Mouse (Mus musculus) intestine, embryonic 16.5 days (tissue): Measurements from ENCODE around the gene Klk8. TPM values are rescaled to one million over a fixed set of nuclear protein-coding genes. Genes with fewer than 3 reads are reported as not detected.
A peak's percentile ranks its signal among the peaks of the same experiment; 100 is the strongest.

Source experiments
- ATAC-seq: fragments of 200-750 bp; cut with Nextera tagmentation; 2 replicates; pipeline ENCODE4 v1.8.0; 2017; ENCODE audit warnings: moderate TSS enrichment, moderate library complexity
- H3K27ac ChIP-seq: fragments of 300-500 bp; sonication (generic); 2 replicates; pipeline ENCODE4 v1.5.1; 2014; ENCODE audit warnings: mild to moderate bottlenecking, low read length
- H3K27me3 ChIP-seq: fragments of 300-500 bp; sonication (generic); replicated peaks from 2 replicates; pipeline ENCODE4 v1.6.1; 2014; ENCODE audit warnings: low read length, control low read depth, mixed read lengths; ENCODE audit not compliant: control insufficient read depth, insufficient read depth
- H3K36me3 ChIP-seq: fragments of 300-500 bp; sonication (generic); 2 replicates; pipeline ENCODE4 v1.6.1; 2014; ENCODE audit warnings: low read length, control low read depth; ENCODE audit not compliant: control insufficient read depth, insufficient read depth
- H3K4me1 ChIP-seq: fragments of 300-500 bp; sonication (generic); 2 replicates; pipeline ENCODE4 v1.6.1; 2014; ENCODE audit warnings: low read length, control low read depth, mixed read lengths; ENCODE audit not compliant: control insufficient read depth, insufficient read depth
- H3K4me2 ChIP-seq: fragments of 300-500 bp; sonication (generic); 2 replicates; pipeline ENCODE4 v1.6.1; 2014; ENCODE audit warnings: low read depth, low read length, control low read depth
- H3K4me3 ChIP-seq: fragments of 300-500 bp; sonication (generic); 2 replicates; pipeline ENCODE4 v1.5.1; 2014; ENCODE audit warnings: mild to moderate bottlenecking, low read length
- H3K9ac ChIP-seq: fragments of 300-500 bp; sonication (generic); 2 replicates; pipeline ENCODE4 v1.6.1; 2014; ENCODE audit warnings: low read depth, low read length
- H3K9me3 ChIP-seq: fragments of 300-500 bp; sonication (generic); 2 replicates; pipeline ENCODE4 v1.6.1; 2016; ENCODE audit warnings: low read length, control low read depth; ENCODE audit not compliant: control insufficient read depth
- WGBS: fragments of 180-500 bp; shearing (Covaris S2); extraction: QIAGEN DNeasy Blood & Tissue Kit; methylation state at CpG from one replicate; pipeline ENCODE4 v1.1.7; 2014; 5-methylcytosine and 5-hydroxymethylcytosine counted together
- polyA plus RNA-seq: library from polyadenylated mRNA; unstranded; fragments of >200 nt; fragmentation: Nextera tagmentation; extraction: Ambion mirVana; gene quantifications from 2 replicates; pipeline ENCODE4 v1.2.1, GENCODE M21; 2015

Klk8 gene
- polyA plus RNA-seq, 1 experiment from 2014 or later, result 12.9 TPM

DNA sequence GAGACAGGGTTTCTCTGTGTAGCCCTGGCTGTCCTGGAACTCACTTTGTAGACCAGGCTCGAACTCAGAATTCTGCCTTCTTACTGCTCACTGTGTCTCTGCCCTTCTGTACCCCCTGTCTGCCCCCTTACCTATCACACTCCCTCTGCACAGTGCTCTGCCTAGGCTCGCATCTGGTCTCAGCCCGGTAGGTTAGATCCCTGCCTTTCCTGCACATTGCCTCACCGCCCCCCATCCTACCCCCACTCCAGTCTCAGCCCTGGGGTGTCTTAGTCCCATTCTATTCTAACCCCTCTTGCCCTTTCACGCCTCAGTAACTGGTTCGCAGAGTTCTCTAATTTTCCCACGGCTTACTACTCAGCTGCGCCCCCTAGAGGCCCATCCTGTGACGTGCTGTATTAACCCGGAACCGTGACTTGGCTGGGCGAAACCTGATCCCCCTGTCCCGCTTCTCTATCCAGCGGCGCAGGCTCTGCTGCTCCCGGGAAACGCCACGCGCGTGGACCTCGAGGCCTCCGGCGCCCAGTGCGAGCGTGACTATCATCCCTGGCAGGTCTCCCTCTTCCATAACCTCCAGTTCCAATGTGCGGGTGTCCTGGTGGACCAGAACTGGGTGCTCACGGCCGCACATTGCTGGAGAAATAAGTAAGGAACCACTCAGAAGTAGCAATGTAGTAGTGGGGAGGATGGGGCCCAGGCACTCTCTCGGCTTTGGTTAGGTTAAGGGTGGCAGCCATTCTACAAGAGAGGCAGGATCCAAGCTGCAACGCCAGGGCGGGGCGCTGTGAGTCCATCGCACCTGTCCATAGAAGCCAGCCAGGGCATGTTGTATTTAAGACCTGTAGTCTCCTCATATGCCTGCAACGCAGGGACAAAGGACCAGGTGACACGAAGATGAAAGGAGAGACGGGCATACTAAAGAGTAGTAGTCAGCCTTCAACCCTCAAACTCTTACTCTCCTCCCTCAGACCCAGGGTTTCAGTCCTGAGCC lies 14.8 kb upstream of the Klk8 start:
- peak; percentile 85 for ATAC-seq
- Histone ChIP-seq H3K9me3 (no peaks in the 10 kb centered on the region), H3K27me3 (peaks cover 5% of the 10 kb centered on the region; the same call in 1 of the 2 replicates), H3K4me2 (peak overlapping the region; percentile 87), H3K27ac (no peak overlapping the region), H3K4me3 (peak overlapping the region; percentile 41), H3K4me1 (peaks cover 9% of the 10 kb centered on the region; the same call in 1 of the 2 replicates), H3K36me3 (no peaks in the 10 kb centered on the region), H3K9ac (peak overlapping the region; percentile 62)
- 8% methylated on average over 36 of the region's 36 CpGs for WGBS

DNA sequence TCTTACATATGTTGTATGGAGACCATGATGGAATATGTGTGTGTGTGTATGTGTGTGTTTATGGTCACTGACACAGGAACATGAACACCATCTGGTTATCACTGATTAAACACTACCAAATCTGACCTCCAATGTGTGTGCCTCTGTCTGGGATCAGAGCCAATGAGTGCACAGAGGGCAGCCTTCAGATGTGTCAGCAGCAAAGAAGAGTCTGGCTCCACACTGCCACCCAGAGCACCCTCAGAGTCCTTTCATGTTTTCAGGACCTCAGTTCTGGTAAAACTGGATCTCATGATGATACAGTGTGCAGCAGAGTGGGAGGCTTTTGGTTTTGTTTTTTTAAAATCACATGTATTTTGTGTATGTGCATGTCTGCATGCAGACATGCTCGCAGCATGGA lies 12.1 kb upstream of the Klk8 start:
- ATAC-seq, result no peak
- Histone ChIP-seq H3K27ac (no peak overlapping the region), H3K9me3 (no peaks in the 10 kb centered on the region), H3K4me3 (no peak overlapping the region), H3K27me3 (peaks cover 5% of the 10 kb centered on the region; the same call in 1 of the 2 replicates), H3K36me3 (no peaks in the 10 kb centered on the region), H3K4me1 (peaks cover 9% of the 10 kb centered on the region; the same call in 1 of the 2 replicates), H3K9ac (no peak overlapping the region), H3K4me2 (no peak overlapping the region)
- 82% methylated on average over 1 of the region's 1 CpGs for WGBS

DNA sequence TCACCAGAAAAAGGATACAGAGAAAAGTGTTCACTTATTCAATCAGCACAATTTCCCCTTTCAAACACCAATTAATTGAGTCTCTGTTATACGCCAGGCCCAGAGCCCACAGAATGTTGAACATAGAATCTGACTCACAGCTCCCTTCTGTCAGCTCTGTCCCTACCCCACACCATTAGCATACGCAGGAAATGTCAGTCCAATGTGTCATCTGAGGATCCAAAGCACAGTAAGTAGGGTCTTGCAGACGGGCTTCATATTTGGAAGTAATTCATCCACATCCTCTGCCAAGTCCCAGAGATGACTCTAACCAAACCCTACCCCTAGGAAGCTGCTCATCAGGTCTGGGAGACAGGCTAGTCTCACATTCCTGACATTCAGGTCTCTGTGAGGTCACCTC lies 9.3 kb upstream of the Klk8 start:
- H3K4me2 ChIP-seq, result no peak overlapping the region

DNA sequence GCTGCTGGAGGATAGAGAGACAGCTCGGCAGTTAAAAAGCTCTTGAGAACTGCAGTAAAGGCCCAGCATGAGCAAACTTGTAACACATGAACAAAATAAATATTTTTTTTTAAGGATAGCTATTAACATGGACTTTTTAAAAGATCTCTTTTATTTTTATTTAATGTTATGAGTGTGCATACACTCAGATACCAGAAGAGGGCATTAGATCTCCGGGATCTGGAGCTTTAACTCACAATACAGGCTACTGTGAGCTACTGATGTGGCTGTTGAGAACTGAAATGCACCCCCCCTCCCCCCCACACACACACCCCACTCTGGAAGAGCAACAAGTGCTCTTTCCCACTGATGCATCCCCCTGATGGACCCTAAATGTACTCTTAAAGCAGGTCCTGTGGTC lies 8.1 kb upstream of the Klk8 start:
- WGBS, result 66% methylated on average over 2 of the region's 2 CpGs
- no peaks in the 10 kb centered on the region for H3K4me1 ChIP-seq

More for the DNA sequence above, 9.3 kb upstream of the Klk8 start:
- no peaks in the 10 kb centered on the region for H3K36me3 ChIP-seq
- H3K27ac ChIP-seq, result no peak overlapping the region
- no peaks in the 10 kb centered on the region; the same call in 1 of the 2 replicates for H3K27me3 ChIP-seq
- no peak overlapping the region for H3K9ac ChIP-seq
- WGBS, result 70% methylated on average over 3 of the region's 3 CpGs
- H3K9me3 ChIP-seq, result no peaks in the 10 kb centered on the region
- H3K4me1 ChIP-seq, result no peaks in the 10 kb centered on the region
- no peak overlapping the region for H3K4me3 ChIP-seq
- no peak for ATAC-seq

DNA sequence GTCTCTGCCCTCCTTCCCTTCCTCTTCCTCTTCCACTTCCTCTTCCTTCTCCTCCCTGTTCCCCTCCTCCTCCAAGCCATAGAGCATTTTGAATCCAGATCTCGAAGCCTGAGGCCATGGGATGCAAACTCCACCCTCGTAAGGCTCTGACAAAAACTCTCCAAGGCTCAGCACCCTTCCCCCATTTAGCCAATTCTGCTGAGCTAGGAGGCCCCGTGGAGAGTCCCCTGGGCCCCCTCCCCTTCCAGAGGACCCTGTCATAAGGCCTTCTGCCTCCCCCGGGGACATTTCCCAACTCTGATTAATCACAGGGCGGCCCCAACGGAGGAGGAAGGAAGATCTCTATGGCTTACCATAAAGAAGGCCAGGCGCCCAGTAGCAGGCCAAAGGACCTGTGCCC lies 5.8 kb upstream of the Klk8 start, which contains the start of gene Klk9:
Klk9 (plus strand) TSS at position 301 of the 400 bp plus-strand sequence.
- Histone ChIP-seq H3K9ac (no peak within 1 kb of the TSS), H3K27ac (no peak within 1 kb of the TSS), H3K4me3 (no peak within 1 kb of the TSS), H3K27me3 (0 out of 2 replicates have a peak, but pooled peaks cover 3% of the 10 kb centered on the region), H3K9me3 (no peaks in the 10 kb centered on the region), H3K4me2 (no peak within 1 kb of the TSS), H3K4me1 (peaks cover 4% of the 10 kb centered on the region), H3K36me3 (no peaks in the 10 kb centered on the region)
- no peak for ATAC-seq
- 74% methylated on average over 7 of the region's 7 CpGs for WGBS

More for the DNA sequence above, 8.1 kb upstream of the Klk8 start:
- no peaks in the 10 kb centered on the region for H3K36me3 ChIP-seq
- H3K27me3 ChIP-seq, result no peaks in the 10 kb centered on the region
- H3K9me3 ChIP-seq, result no peaks in the 10 kb centered on the region
- no peak overlapping the region for H3K4me3 ChIP-seq
- H3K4me2 ChIP-seq, result no peak overlapping the region
- no peak overlapping the region for H3K9ac ChIP-seq
- H3K27ac ChIP-seq, result no peak overlapping the region
- ATAC-seq, result no peak

DNA sequence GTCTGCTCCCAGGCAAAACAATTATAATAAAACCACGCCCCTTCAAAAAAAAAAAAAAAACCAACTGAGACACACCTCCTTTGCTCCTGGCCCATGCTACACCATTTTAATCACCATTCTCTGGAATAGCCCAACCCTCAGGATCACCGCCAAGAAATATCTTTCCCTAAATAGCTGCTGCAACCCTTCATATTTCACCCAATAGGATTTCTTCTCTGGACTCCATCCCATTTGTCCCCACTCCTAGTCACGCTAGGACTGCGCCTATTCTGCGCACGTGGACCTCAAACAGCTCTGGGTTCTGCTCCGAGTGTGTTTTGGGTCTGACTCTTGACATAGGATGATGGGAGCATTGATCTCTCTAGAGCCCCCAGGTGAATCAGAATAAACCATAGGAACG lies 1.0 kb upstream of the Klk8 start:
- Histone ChIP-seq H3K9me3 (no peaks in the 10 kb centered on the region), H3K27ac (no peak overlapping the region), H3K36me3 (no peaks in the 10 kb centered on the region), H3K4me1 (peaks cover 8% of the 10 kb centered on the region), H3K4me3 (peak overlapping the region; percentile 57), H3K9ac (no peak overlapping the region; the same call in 1 of the 2 replicates), H3K27me3 (0 out of 2 replicates have a peak, but pooled peaks cover 3% of the 10 kb centered on the region), H3K4me2 (peak overlapping the region; percentile 88)
- ATAC-seq, result 0 out of 2 replicates have a peak, but pooled peaks have one; percentile 14
- WGBS, result 8% methylated on average over 8 of the region's 8 CpGs

DNA sequence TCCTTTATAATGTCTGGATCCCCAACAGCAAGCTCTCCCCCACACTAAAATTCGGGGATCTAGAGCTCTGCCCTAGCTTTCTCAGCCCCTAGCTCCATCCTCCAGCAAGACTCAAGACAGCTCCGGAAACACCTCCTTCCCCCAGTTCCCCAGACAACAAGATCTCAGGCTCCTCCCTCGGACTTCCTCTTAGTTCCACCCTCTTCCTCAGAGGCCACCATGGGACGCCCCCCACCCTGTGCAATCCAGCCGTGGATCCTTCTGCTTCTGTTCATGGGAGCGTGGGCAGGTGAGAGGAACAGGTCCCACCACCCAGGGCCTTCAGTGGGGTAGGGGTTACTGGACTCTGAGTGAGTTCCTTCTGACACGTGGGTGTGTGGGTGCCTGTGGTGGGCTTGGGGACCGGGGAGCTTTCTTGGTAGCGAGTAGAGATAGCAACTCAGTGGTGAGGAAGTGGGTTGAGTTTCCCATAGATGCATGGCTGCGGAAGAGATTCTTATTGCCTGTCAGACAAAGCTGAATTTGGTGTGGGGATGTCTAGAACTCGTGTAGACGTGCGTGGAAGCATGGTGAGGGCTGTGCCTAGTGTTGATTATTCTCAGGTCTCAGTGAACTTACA lies 576 bp downstream of the Klk8 start:
- H3K4me1 ChIP-seq, result peaks cover 8% of the 10 kb centered on the region
- no peaks in the 10 kb centered on the region for H3K9me3 ChIP-seq
- 0 out of 2 replicates have a peak, but pooled peaks cover 3% of the 10 kb centered on the region for H3K27me3 ChIP-seq
- H3K4me3 ChIP-seq, result peak overlapping the region; percentile 57
- ATAC-seq, result 0 out of 2 replicates have a peak, but pooled peaks have one; percentile 16
- 35% methylated on average over 13 of the region's 13 CpGs for WGBS
- peak overlapping the region; percentile 88 for H3K4me2 ChIP-seq
- no peak overlapping the region for H3K27ac ChIP-seq
- no peaks in the 10 kb centered on the region for H3K36me3 ChIP-seq
- peak overlapping the region; percentile 58; the same call in 1 of the 2 replicates for H3K9ac ChIP-seq

DNA sequence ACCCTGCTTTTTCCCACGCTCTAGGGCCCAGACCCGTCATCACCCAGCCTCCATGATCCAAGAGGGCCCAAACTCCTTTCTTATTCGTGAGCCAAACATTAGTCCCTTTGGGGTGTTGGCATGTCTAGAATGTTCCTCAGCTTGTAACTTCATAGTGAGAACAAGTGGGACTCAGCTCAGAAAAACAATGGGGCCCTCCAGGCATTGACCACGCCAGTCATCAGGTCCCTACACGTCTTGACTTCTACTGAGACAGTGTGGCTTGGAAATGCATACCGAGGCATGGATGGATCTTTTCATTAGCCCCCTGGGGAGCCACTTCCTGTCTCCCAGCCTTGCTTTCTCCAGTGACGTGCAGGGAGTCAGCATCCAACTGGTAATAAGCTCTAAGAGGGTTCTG lies 2.5 kb downstream of the Klk8 start:
- no peaks in the 10 kb centered on the region for H3K9me3 ChIP-seq
- H3K4me2 ChIP-seq, result no peak overlapping the region
- peaks cover 8% of the 10 kb centered on the region for H3K4me1 ChIP-seq
- H3K27ac ChIP-seq, result no peak overlapping the region
- H3K4me3 ChIP-seq, result no peak overlapping the region
- H3K36me3 ChIP-seq, result no peaks in the 10 kb centered on the region
- 77% methylated on average over 7 of the region's 7 CpGs for WGBS
- 0 out of 2 replicates have a peak, but pooled peaks cover 3% of the 10 kb centered on the region for H3K27me3 ChIP-seq
- H3K9ac ChIP-seq, result no peak overlapping the region
- ATAC-seq, result no peak

DNA sequence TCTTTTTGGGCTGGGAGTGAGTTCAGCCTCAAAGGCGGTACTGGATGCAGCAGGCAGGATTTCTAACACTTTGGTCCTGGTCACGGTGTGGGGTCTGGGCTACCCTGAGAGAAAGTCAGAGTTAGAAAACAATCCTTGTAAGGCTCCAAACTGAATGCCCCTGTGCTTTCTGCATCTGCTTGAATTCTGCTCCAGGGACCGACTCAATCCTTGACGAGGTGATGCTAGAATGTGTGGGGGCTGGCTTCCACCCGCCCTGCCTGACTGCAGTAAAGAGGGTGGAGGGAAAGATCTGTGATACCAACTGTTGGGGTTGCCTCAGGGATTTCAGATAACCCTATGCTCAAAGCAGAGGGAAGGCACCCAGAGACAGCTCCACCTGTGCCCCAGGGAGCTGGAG lies 13.6 kb downstream of the Klk8 start, which contains the start of gene Klk7:
Klk7 (plus strand) TSS at position 301 of the 400 bp plus-strand sequence.
- Histone ChIP-seq H3K36me3 (no peaks in the 10 kb centered on the region), H3K9me3 (no peaks in the 10 kb centered on the region), H3K27ac (no peak within 1 kb of the TSS), H3K4me3 (no peak within 1 kb of the TSS), H3K9ac (no peak within 1 kb of the TSS), H3K4me1 (no peaks in the 10 kb centered on the region), H3K27me3 (no peaks in the 10 kb centered on the region), H3K4me2 (no peak within 1 kb of the TSS)
- ATAC-seq, result no peak
- 46% methylated on average over 5 of the region's 5 CpGs for WGBS
